Mouse (Mus musculus): ENCODE results near the gene Chp1.

The Chp1 gene

DNA sequence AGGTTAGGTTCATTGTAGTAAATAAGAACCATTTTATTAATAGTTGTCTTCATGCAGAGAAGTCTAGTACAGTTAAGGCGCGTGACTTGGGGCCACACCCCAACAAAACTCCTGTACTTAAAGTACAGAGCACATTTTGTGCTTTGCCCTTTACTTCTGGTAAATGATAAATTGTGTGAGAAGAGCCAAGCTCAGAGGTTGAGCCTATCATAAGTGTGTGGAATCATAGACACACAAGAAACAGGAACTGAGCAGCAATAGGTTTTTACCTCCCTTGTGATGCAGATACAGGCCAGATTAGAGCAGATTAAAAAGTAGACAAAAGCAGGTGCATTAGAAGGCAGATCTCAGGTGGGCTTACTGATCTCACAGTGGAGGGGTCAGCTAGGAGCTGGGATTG, 73.8 kb downstream of the Chp1 start:
- DNase-seq (ENCODE audit: low read depth, low spot score): no peak

Data from brain, embryonic 18.5 days (tissue).